Mouse (Mus musculus) kidney, postnatal 14 days (tissue): ENCODE measurements around the gene BC003965.
"Not testable (repeated sequence)": the region's sequence is repeated elsewhere in the genome, so short reads cannot be mapped to it uniquely, and the experiment has no call there.

ENCODE experiments used
- DNase-seq: peaks from one replicate; pipeline ENCODE4 v3.0.0; 2022; ENCODE audit warnings: mixed read lengths

BC003965 gene

DNA sequence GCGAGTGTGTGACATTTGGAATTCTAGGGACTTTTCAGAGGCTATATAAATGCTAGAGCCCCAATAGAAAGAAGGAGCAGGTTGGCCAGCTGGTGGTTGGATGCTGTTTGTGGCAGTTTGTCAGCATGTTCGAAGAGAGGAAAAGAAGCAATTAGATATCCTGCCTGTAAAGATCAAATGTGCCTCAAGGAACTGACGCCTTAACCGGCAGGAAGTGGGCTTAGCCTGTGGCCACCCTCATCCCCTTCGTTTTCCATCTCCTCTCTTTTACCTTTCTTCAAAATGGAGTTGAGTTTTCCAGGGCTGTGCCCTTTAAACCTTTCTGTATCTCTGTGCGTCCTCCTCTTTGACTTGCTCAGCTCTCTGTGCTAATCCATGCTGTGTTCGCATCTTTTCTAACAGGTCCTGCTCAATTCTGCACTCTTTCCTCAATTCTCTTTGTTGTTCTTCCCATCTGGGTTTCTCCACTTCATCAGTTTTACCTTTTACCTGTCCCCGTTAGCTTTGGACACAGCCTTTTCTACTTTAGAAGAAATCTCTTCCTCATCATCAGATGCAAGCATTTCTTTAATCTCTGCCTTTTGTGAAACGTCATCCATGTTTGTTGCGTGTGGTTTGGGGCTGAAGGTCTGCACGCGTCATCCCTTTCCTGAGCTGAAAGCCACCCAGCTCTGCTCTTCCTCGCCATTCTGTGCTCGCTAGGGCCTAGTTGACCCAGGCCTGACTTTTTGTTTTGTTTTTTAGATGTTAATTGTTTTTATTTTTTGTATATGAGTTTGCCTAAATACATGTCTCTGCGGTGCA lies 35.3 kb downstream of the BC003965 start:
- DNase-seq = no peak

DNA sequence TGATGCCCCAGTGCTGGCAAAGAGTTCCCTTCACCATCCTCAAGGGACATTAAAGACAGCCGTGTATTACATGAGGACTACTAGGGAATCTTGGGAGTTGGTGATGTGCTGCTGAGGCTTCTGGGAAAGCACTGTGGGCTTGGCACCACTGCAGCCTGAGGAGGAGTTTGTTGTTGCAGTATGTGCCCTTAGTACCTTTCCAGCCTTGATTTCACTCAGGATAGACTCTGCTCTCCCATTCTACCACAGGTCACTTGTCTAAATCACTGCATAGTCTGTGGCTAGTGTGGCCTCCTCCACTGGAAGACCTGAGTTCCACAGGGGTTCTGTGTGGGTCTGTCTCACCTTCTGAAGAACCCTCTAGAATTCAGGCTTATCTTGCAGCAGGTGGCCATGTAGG lies 36.4 kb downstream of the BC003965 start:
- no peak for DNase-seq

- DNase-seq = peak; percentile 82
Observed at GRCm38 (mm10) chr17:25221821-25222503, 37.6 kb downstream of the BC003965 start.

DNA sequence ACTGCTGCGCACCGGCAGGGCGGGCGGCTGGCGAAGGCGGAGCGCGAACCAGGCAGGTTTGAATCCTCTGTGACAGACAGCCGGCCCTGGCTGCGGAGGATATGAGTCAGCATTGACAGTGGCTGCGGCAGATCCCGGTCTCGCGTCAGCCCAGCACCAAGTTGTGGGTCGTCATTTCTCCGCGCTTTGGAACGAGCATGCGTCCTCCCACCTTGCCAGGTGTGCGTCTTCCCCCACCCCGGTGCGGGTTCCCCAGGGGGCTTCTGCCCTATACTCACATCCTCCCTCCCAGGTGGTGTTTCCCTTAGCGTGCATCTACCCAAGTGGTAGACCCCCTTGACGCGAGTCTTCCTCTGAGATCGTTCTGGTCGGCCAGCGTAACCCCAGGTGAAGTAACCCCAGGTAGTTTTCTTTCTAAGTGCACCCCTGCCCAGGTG lies 38.2 kb downstream of the BC003965 start:
- DNase-seq = not testable (repeated sequence)

- no peak for DNase-seq
Observed at GRCm38 (mm10) chr17:25222951-25223601, 38.7 kb downstream of the BC003965 start.

GRCm38 (mm10) chr17:25224586-25225222 lies 40.4 kb downstream of the BC003965 start:
- DNase-seq = peak; percentile 11

DNA sequence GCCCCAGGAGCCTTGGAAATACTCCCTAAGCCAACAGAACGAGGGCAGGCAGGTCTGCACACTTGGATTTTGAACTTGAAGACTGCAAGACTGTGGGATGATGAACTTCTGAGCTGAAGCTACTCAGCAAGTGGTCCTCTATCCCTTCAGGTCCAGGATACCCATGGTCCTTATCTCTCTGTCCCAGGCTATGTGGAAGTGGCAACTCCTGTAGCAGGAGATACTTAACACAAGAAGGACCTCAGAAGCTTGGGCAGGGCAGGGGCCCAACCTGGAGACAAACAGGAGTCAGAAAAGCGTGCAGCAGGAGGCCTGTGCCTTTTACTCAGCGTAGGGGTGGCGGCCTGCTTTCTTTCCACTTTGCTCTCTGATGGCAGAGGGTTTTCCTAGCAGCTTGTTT lies 41.3 kb downstream of the BC003965 start:
- no peak for DNase-seq

GRCm38 (mm10) chr17:25227991-25228390 lies 43.6 kb downstream of the BC003965 start:
- DNase-seq = peak; percentile 39

GRCm38 (mm10) chr17:25230014-25230655 lies 45.8 kb downstream of the BC003965 start:
- DNase-seq = peak; percentile 34

DNA sequence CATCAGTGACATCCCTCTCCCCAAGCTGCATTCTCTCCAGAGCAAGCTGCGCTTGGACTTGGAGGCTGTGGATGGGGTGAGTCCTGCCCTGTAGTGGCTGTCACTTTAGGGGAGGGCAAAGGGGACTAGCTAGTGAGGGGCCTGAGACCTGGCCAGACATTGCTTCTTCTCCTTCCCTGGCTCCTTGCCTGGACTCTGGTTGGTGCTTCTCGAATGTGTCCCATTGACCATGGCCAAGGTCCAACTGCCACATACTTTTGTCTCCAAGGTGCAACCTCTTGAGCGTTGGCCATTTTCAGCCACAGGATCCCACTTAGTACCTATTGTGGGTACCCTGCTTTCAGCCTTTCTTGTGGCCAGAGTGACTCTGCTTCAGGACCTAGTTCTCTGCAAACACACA lies 46.3 kb downstream of the BC003965 start:
- peak; percentile 66 for DNase-seq

- DNase-seq = not testable (repeated sequence)
Observed at GRCm38 (mm10) chr17:25231621-25232020, 47.3 kb downstream of the BC003965 start.

DNA sequence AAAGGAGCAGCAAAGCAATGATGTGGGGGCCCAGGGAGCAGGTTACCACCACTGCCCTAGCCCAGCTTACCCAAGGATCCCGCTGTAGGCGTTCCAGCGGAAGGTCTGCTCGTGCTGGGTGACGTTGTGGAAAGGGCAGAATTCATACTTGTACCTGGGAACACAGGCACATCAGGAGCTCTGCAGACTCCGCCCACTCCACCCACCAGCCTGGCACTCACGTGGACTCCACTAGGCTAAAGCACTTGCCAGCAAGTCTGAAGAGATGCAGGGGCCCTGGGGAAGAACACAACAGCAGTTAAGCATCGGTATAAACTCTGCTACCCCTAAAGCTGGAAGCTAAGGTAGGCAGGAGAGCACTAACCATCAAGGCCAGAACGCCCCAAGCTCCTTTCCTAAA lies 51.3 kb downstream of the BC003965 start:
- DNase-seq = no peak
